Mouse (Mus musculus): ENCODE measurements at regions not wholly inside any gene's neighbourhood (a gene's known extent, or its start where the extent isn't known, plus 50 kb on each side); places are given as distances from the start of the nearest gene placed in this dataset.

DNA sequence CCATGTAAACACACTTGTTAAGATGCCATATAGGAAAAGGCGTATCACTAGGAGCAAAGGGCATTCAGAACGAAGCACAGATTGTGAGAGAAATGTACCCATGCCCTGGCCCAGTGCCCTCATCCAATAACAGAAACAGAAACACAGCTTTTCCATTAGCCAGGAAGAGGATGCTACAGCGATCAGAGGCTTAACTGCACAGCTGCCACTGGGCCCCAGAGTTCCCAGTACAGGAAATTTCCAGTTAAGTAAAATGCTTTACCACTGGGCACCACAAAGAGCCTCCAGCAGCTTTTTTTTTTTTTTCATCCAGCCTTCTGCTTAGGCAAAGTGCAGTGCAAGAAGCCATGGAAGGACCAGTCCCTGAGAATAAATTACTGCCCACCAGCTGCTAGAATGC is 325.6 kb upstream of the Arid1b start:
- Histone ChIP-seq H3K9ac (ENCODE audit: insufficient read depth, low read depth, low read length, poor library complexity, severe bottlenecking) (no peak overlapping the region), H3K9me3 (ENCODE audit: control insufficient read depth, insufficient read depth, low read depth, low read length) (no peaks in the 10 kb centered on the region), H3K36me3 (ENCODE audit: control insufficient read depth, insufficient read depth, low read length, poor library complexity, severe bottlenecking) (no peaks in the 10 kb centered on the region), H3K4me1 (ENCODE audit: control insufficient read depth in 2 of 2, insufficient read depth in 2 of 2, low read length in 2 of 2, poor library complexity in 1 of 2) (no peaks in the 10 kb centered on the region), H3K4me3 (ENCODE audit: insufficient read depth in 1 of 2, low read depth in 1 of 2, low read length in 2 of 2, poor library complexity in 1 of 2, severe bottlenecking in 1 of 2) (no peak overlapping the region), H3K27ac (ENCODE audit: insufficient read depth, low read depth, low read length, poor library complexity, severe bottlenecking) (no peak overlapping the region)
- no peak for DNase-seq (ENCODE audit: low read depth, low spot score)
- TF ChIP-seq ZNF384 (IDR thresholded peaks at IDR 0.05; ENCODE audit: low read depth, low read length) (no peak), HCFC1 (IDR thresholded peaks at IDR 0.05; ENCODE audit: borderline replicate concordance, insufficient read depth, low read length) (no peak), CHD2 (IDR thresholded peaks at IDR 0.05; ENCODE audit: low read depth, low read length) (no peak), ZC3H11A (IDR thresholded peaks at IDR 0.05; ENCODE audit: borderline replicate concordance, low read depth, low read length) (no peak), MAFK (IDR thresholded peaks at IDR 0.05; ENCODE audit: insufficient read depth, low read depth, low read length) (no peak)
- in situ Hi-C loops (cut with MboI; ENCODE audit: low sequenced_read_pairs in 2 of 2, unreplicated experiment in 2 of 2): no loop called here

- Histone ChIP-seq H3K27ac (ENCODE audit: insufficient read depth, low read depth, low read length, poor library complexity, severe bottlenecking) (no peak overlapping the region), H3K36me3 (ENCODE audit: control insufficient read depth, insufficient read depth, low read length, poor library complexity, severe bottlenecking) (no peaks in the 10 kb centered on the region), H3K4me1 (ENCODE audit: control insufficient read depth in 2 of 2, insufficient read depth in 2 of 2, low read length in 2 of 2, poor library complexity in 1 of 2) (no peaks in the 10 kb centered on the region), H3K9me3 (ENCODE audit: control insufficient read depth, insufficient read depth, low read depth, low read length) (no peaks in the 10 kb centered on the region), H3K4me3 (ENCODE audit: insufficient read depth in 1 of 2, low read depth in 1 of 2, low read length in 2 of 2, poor library complexity in 1 of 2, severe bottlenecking in 1 of 2) (no peak overlapping the region), H3K9ac (ENCODE audit: insufficient read depth, low read depth, low read length, poor library complexity, severe bottlenecking) (no peak overlapping the region)
- no peak for DNase-seq (ENCODE audit: low read depth, low spot score)
- TF ChIP-seq CHD2 (IDR thresholded peaks at IDR 0.05; ENCODE audit: low read depth, low read length) (no peak), MAFK (IDR thresholded peaks at IDR 0.05; ENCODE audit: insufficient read depth, low read depth, low read length) (no peak), ZC3H11A (IDR thresholded peaks at IDR 0.05; ENCODE audit: borderline replicate concordance, low read depth, low read length) (no peak), HCFC1 (IDR thresholded peaks at IDR 0.05; ENCODE audit: borderline replicate concordance, insufficient read depth, low read length) (no peak), ZNF384 (IDR thresholded peaks at IDR 0.05; ENCODE audit: low read depth, low read length) (no peak)
- in situ Hi-C loops (cut with MboI; ENCODE audit: low sequenced_read_pairs in 2 of 2, unreplicated experiment in 2 of 2): no loop called here
Observed at GRCm38 (mm10) chr17:4673271-4673670, 320.9 kb upstream of the Arid1b start.

GRCm38 (mm10) chr17:4706421-4706820 is 287.7 kb upstream of the Arid1b start:
- H3K27ac ChIP-seq (ENCODE audit: insufficient read depth, low read depth, low read length, poor library complexity, severe bottlenecking): no peak overlapping the region
- no peak overlapping the region for H3K4me3 ChIP-seq (ENCODE audit: insufficient read depth in 1 of 2, low read depth in 1 of 2, low read length in 2 of 2, poor library complexity in 1 of 2, severe bottlenecking in 1 of 2)
- H3K9ac ChIP-seq (ENCODE audit: insufficient read depth, low read depth, low read length, poor library complexity, severe bottlenecking): no peak overlapping the region
- H3K36me3 ChIP-seq (ENCODE audit: control insufficient read depth, insufficient read depth, low read length, poor library complexity, severe bottlenecking): no peaks in the 10 kb centered on the region
- no peaks in the 10 kb centered on the region for H3K4me1 ChIP-seq (ENCODE audit: control insufficient read depth in 2 of 2, insufficient read depth in 2 of 2, low read length in 2 of 2, poor library complexity in 1 of 2)
- no peak for DNase-seq (ENCODE audit: low read depth, low spot score)
- in situ Hi-C loops (cut with MboI; ENCODE audit: low sequenced_read_pairs in 2 of 2, unreplicated experiment in 2 of 2): no loop called here
- TF ChIP-seq HCFC1 (IDR thresholded peaks at IDR 0.05; ENCODE audit: borderline replicate concordance, insufficient read depth, low read length): no peak
- TF ChIP-seq MAFK (IDR thresholded peaks at IDR 0.05; ENCODE audit: insufficient read depth, low read depth, low read length): no peak
- no peak for TF ChIP-seq ZC3H11A (IDR thresholded peaks at IDR 0.05; ENCODE audit: borderline replicate concordance, low read depth, low read length)
- no peak for TF ChIP-seq ZNF384 (IDR thresholded peaks at IDR 0.05; ENCODE audit: low read depth, low read length)
- H3K9me3 ChIP-seq (ENCODE audit: control insufficient read depth, insufficient read depth, low read depth, low read length): no peaks in the 10 kb centered on the region

GRCm38 (mm10) chr17:4721061-4721460 is 273.1 kb upstream of the Arid1b start:
- no peak overlapping the region for H3K4me3 ChIP-seq (ENCODE audit: insufficient read depth in 1 of 2, low read depth in 1 of 2, low read length in 2 of 2, poor library complexity in 1 of 2, severe bottlenecking in 1 of 2)
- no peaks in the 10 kb centered on the region for H3K9me3 ChIP-seq (ENCODE audit: control insufficient read depth, insufficient read depth, low read depth, low read length)
- H3K36me3 ChIP-seq (ENCODE audit: control insufficient read depth, insufficient read depth, low read length, poor library complexity, severe bottlenecking): no peaks in the 10 kb centered on the region
- DNase-seq (ENCODE audit: low read depth, low spot score): no peak
- no peak overlapping the region for H3K9ac ChIP-seq (ENCODE audit: insufficient read depth, low read depth, low read length, poor library complexity, severe bottlenecking)
- TF ChIP-seq ZC3H11A (IDR thresholded peaks at IDR 0.05; ENCODE audit: borderline replicate concordance, low read depth, low read length) (no peak), ZNF384 (IDR thresholded peaks at IDR 0.05; ENCODE audit: low read depth, low read length) (no peak), HCFC1 (IDR thresholded peaks at IDR 0.05; ENCODE audit: borderline replicate concordance, insufficient read depth, low read length) (no peak), MAFK (IDR thresholded peaks at IDR 0.05; ENCODE audit: insufficient read depth, low read depth, low read length) (no peak), CHD2 (IDR thresholded peaks at IDR 0.05; ENCODE audit: low read depth, low read length) (no peak)
- H3K27ac ChIP-seq (ENCODE audit: insufficient read depth, low read depth, low read length, poor library complexity, severe bottlenecking): no peak overlapping the region
- in situ Hi-C loops (cut with MboI; ENCODE audit: low sequenced_read_pairs in 2 of 2, unreplicated experiment in 2 of 2): no loop called here
- H3K4me1 ChIP-seq (ENCODE audit: control insufficient read depth in 2 of 2, insufficient read depth in 2 of 2, low read length in 2 of 2, poor library complexity in 1 of 2): no peaks in the 10 kb centered on the region

GRCm38 (mm10) chr17:4724031-4724430 is 270.1 kb upstream of the Arid1b start:
- in situ Hi-C loops (cut with MboI; ENCODE audit: low sequenced_read_pairs in 2 of 2, unreplicated experiment in 2 of 2): no loop called here
- Histone ChIP-seq H3K9me3 (ENCODE audit: control insufficient read depth, insufficient read depth, low read depth, low read length) (no peaks in the 10 kb centered on the region), H3K4me3 (ENCODE audit: insufficient read depth in 1 of 2, low read depth in 1 of 2, low read length in 2 of 2, poor library complexity in 1 of 2, severe bottlenecking in 1 of 2) (no peak overlapping the region), H3K27ac (ENCODE audit: insufficient read depth, low read depth, low read length, poor library complexity, severe bottlenecking) (no peak overlapping the region), H3K4me1 (ENCODE audit: control insufficient read depth in 2 of 2, insufficient read depth in 2 of 2, low read length in 2 of 2, poor library complexity in 1 of 2) (no peaks in the 10 kb centered on the region), H3K36me3 (ENCODE audit: control insufficient read depth, insufficient read depth, low read length, poor library complexity, severe bottlenecking) (no peaks in the 10 kb centered on the region), H3K9ac (ENCODE audit: insufficient read depth, low read depth, low read length, poor library complexity, severe bottlenecking) (no peak overlapping the region)
- no peak for DNase-seq (ENCODE audit: low read depth, low spot score)
- TF ChIP-seq CHD2 (IDR thresholded peaks at IDR 0.05; ENCODE audit: low read depth, low read length): no peak
- no peak for TF ChIP-seq ZNF384 (IDR thresholded peaks at IDR 0.05; ENCODE audit: low read depth, low read length)
- no peak for TF ChIP-seq HCFC1 (IDR thresholded peaks at IDR 0.05; ENCODE audit: borderline replicate concordance, insufficient read depth, low read length)
- TF ChIP-seq MAFK (IDR thresholded peaks at IDR 0.05; ENCODE audit: insufficient read depth, low read depth, low read length): no peak
- no peak for TF ChIP-seq ZC3H11A (IDR thresholded peaks at IDR 0.05; ENCODE audit: borderline replicate concordance, low read depth, low read length)

Data from ES-E14 (cell line).